Mouse (Mus musculus) adrenal gland, adult 8-10 months (tissue): ENCODE data around the gene Pard3. TPM values are rescaled to one million over a fixed set of nuclear protein-coding genes. Genes with fewer than 3 reads are reported as not detected.

Experiments used
- DNase-seq: peaks from one replicate; pipeline ENCODE4 v3.0.0; 2022
- total RNA-seq, 4 experiments: library from RNA; stranded (reverse); gene quantifications; 2 replicates each; pipeline ENCODE4 v1.2.4; 2022

Gene Pard3
- total RNA-seq, 4 experiments from 2014 or later: 43.6 to 52.4 (median 45.8) TPM

- no peak for DNase-seq
Measured at GRCm38 (mm10) chr8:127345912-127346423, 282.3 kb downstream of the Pard3 start.

GRCm38 (mm10) chr8:127347890-127348495 lies 284.3 kb downstream of the Pard3 start:
- no peak for DNase-seq

GRCm38 (mm10) chr8:127361796-127362195 lies 298.1 kb downstream of the Pard3 start:
- DNase-seq: no peak

GRCm38 (mm10) chr8:127368347-127368746 lies 304.7 kb downstream of the Pard3 start:
- DNase-seq: no peak

- no peak for DNase-seq
Measured at GRCm38 (mm10) chr8:127371326-127371949, 307.7 kb downstream of the Pard3 start.

GRCm38 (mm10) chr8:127377775-127378174 lies 314.1 kb downstream of the Pard3 start:
- no peak for DNase-seq

GRCm38 (mm10) chr8:127378994-127379858 lies 315.5 kb downstream of the Pard3 start:
- DNase-seq: no peak

- no peak for DNase-seq
Measured at GRCm38 (mm10) chr8:127381259-127381658, 317.6 kb downstream of the Pard3 start.

- DNase-seq: no peak
Measured at GRCm38 (mm10) chr8:127392700-127393099, 329.0 kb downstream of the Pard3 start.

- DNase-seq: no peak
Measured at GRCm38 (mm10) chr8:127395488-127395887, 331.8 kb downstream of the Pard3 start.

GRCm38 (mm10) chr8:127405815-127406214 lies 342.1 kb downstream of the Pard3 start:
- DNase-seq: no peak

- DNase-seq: no peak
Measured at GRCm38 (mm10) chr8:127410606-127411005, 346.9 kb downstream of the Pard3 start.

GRCm38 (mm10) chr8:127411190-127411848 lies 347.6 kb downstream of the Pard3 start:
- DNase-seq: no peak

- DNase-seq: no peak
Measured at GRCm38 (mm10) chr8:127423021-127423420, 359.3 kb downstream of the Pard3 start.

- no peak for DNase-seq
Measured at GRCm38 (mm10) chr8:127424211-127424916, 360.7 kb downstream of the Pard3 start.

- DNase-seq: no peak
Measured at GRCm38 (mm10) chr8:127426857-127427256, 363.2 kb downstream of the Pard3 start.

GRCm38 (mm10) chr8:127428004-127428403 lies 364.3 kb downstream of the Pard3 start:
- DNase-seq: no peak

GRCm38 (mm10) chr8:127431236-127431635 lies 367.5 kb downstream of the Pard3 start:
- DNase-seq: no peak

GRCm38 (mm10) chr8:127435975-127436374 lies 372.3 kb downstream of the Pard3 start:
- no peak for DNase-seq

- no peak for DNase-seq
Measured at GRCm38 (mm10) chr8:127437613-127438235, 374.0 kb downstream of the Pard3 start.

GRCm38 (mm10) chr8:127438625-127439391 lies 375.1 kb downstream of the Pard3 start:
- DNase-seq: no peak
